Mouse (Mus musculus) mature B cell (primary cell): ENCODE measurements around the gene Pde10a.

Experiments
- in situ Hi-C: fragments of 300-500 bp; cut with MboI; formaldehyde crosslinking; loops from 2 replicates; pipeline ENCODE4 v1.14.3; 2019

Gene Pde10a

DNA sequence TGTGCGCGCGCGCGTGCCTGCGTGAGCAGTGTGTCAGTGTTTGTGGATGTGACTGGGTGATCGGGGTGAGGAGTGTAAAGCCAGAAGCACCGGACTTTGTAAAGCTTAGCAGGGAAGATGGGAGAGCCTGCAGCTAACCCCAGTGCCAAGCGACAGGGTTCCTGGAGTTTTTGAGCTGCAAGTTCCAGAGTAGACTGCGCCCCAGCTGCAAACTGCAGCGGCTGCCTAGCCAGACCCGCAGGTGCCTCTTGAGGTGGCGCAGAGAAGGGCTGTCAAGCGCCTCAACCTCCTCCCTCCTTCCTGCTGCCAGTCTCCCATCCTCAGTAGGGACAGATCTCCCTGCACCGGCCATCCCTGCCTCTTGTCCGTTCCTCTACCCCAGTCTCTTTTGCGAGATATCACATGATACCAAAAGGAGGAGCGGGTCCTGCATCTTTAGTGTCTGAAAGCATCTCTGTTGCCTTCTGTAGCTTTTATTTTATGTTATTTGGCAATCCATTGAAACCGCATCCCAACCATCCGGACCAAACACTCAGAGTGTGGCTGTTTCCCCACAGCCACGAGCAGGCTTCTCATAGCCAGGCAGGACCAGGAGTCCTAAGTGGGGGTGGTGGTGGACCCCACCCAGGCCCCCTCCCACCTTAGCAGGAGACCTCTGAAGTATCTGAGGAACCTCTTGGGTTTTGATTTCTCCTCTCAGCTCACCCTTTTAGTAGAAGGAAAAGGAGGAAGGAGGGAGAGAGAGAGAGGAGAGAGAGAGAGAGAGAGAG, 984 bp downstream of the Pde10a start:
- in situ Hi-C loops, result no loop called here

DNA sequence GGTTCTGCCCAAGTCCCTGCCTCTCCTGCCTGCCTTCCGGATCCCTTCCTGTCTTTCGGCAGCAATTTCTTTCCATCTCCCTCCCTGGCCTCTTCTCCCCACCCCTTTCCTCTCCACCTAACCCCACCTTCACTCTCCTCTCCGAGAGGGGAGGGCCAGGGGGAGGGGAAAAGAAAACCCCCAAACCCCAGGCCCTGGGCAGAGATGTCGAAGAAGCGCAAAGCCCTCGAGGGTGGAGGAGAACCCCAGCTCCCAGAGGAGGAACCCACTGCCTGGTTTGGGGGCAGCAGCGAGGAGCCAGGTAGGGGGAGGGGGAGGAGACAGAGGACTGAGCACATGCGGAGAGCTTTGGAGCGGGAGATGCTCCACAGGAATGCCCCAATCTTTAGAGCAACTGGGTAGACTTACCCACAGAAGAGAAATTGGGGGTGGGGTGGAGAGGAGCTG, 1.7 kb downstream of the Pde10a start:
- in situ Hi-C loops, result no loop called here

DNA sequence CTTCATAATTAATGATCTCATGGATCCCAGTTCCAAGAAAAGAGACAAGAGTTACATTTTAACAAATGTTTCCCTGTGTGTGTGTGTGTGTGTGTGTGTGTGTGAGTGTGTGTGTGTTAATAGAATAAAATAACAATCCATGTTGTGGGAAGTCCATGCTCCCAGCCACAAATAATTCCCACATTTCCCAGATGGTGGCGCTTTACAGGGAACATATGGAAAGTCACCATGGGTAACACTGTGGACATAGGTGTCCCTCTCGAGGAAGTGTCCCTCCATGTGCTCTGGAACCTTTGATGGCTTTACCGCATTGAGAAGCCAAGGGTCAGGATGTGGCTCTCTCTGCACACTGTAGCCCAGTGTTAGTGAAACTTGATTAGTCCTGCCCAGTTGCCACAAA, 3.5 kb downstream of the Pde10a start:
- in situ Hi-C loops, result no loop called here

DNA sequence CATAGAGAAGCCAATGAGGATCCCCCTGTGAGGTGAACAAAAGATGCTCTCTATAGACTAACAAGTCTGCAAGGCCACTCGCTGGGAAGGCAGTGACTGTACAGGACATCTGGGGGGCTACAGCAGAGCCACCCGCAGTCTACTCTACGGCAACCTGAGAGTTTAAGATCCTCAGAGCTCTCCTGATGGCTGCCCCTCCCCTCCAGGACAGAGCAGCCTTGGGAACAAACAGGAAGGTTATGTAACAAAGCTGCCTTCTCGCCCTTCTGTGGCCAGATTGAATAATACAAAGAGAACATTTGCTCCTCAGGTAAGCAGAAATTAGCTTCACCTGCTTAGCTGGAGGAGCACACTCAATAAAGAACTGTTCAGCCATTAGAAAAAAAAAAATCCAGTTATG, 7.4 kb downstream of the Pde10a start:
- in situ Hi-C loops, result no loop called here

DNA sequence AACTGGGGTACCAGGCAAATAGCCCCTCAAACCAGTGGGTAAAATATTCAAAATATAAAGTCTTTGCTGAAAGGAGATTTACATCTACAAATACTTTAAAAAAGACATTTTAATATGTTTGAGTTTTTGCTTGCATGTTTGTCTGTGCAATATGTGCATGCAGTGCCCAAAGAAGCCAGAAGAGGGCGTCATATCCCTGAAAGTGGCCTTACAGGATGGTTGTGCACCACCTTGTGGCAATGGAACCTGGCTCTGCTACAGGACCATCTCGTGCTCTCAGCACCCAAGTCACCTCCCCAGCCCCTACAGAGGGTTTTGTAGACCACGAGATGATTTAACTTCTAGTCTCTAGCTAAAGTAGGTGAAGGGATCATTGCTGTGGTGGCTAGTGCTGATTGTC, 8.7 kb downstream of the Pde10a start:
- in situ Hi-C loops, result no loop called here

DNA sequence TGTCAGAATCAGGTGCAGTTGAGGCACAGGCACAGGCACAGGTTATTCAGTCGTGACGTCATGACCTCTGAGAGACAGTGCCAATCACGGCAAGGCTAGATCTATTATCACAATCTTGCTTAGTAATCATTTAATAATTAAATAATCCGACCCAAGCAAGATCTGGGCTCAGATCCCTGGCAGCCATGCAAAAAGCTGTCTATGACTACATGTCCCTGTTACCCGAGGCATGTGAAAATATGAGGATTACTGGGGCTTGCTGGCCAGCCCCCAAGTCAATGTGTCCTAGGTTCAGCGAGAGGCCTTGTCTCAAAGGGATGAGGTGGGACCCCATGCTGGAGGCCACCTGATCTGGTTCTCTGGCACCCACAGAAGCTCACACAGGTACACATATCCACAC, 11.3 kb downstream of the Pde10a start:
- in situ Hi-C loops, result no loop called here

DNA sequence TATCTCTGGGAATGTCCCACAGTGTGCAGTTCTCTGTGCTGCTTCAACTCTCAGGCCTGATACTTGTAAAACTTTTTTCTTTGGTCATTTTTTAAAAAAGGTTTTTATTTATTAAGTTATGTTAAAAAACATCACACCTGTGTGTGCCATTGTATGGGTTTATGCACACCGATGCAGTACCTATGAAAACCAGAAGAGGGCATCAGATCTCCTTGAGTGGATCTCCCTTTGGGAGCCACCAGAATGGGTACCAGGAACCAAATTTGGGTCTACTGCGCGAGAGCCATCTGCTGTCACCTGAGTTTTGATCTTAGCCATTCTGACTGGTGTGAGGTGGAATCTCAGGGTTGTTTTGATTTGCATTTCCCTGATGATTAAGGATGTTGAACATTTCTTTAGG, 12.9 kb downstream of the Pde10a start:
- in situ Hi-C loops, result no loop called here

DNA sequence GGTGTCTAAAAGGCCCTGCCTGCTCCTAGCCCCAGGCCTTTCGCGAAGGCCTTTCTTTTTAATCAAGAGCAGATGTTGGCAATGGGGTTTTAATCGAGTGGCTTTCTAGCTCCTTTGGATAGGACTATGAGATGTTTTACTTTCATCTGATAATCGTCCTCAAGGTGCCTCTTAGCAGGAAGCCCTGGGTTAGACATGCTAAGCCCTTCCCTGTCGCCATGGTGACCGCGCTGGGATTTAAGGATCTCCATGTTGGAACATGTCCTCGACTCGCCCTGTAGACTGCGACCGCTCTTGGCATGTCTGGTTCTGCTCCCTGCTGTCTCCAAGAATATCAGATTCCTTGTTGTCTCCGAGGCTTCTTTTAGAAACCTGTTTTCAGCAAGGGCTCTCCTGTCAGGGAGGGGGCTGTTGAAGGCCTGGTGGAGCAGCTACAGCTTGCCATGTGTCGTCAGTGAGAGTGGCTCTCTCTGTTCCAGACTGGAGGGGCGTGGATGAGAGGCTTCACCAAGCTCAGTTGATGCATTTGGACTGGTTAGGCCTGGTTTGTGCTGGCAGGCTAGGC, 16.9 kb downstream of the Pde10a start:
- in situ Hi-C loops, result no loop called here

DNA sequence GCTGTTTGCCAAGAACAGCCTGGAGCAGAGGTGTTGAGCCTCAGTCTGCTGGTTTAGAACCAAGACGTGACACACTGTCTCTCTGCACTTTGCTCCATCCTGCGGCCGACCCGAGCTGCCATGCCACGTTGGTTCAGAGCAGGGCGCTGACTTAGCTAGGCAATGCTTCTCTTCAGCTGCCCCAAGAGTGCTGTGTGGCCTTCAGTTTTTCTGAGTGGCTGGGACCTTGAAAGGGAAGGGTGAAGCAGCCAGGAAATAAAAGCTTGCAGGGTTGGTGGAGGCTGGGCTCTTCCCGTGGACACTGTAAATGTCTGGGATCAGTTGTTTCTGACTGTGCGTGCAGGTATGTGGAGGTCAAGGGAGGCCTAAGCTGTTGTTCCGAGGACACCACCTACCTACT, 21.2 kb downstream of the Pde10a start:
- in situ Hi-C loops, result no loop called here

DNA sequence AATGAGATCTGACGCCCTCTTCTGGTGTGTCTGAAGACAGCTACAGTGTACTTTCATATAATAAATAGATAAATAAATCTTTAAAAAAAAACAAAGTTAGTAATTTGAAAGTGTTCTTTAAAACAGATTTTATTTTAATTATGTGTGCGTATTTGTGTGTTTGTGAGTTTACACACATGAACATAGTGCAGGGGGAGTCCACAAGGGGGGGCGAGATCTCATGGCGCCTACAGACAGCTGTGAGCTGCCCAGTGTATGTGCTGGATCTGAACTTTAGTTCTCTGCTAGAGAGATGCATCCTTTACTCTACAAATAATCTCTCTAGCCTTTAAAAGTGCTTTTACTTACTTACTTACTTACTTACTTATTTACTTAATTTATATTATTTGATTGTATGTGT, 23.6 kb downstream of the Pde10a start:
- in situ Hi-C loops, result no loop called here

DNA sequence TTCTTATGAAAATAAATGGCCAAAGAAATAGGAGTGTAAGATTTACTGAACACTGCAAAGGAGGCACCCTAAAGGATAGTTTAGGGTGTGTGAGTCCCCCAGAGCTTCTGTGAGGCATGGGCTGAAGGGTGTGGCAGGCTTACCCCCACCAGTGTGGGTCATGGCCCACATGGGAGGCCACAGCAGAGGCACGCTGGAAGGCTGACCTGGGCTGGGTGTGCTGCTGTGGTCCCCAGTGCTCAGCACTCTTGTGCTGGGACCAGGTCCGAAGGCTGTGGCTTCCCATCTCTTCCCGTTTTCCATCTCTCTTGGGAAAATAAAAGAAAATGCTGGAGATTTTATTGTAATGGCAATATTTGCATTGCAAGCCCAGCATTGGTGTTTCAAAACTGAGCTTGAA, 26.5 kb downstream of the Pde10a start:
- in situ Hi-C loops, result no loop called here

DNA sequence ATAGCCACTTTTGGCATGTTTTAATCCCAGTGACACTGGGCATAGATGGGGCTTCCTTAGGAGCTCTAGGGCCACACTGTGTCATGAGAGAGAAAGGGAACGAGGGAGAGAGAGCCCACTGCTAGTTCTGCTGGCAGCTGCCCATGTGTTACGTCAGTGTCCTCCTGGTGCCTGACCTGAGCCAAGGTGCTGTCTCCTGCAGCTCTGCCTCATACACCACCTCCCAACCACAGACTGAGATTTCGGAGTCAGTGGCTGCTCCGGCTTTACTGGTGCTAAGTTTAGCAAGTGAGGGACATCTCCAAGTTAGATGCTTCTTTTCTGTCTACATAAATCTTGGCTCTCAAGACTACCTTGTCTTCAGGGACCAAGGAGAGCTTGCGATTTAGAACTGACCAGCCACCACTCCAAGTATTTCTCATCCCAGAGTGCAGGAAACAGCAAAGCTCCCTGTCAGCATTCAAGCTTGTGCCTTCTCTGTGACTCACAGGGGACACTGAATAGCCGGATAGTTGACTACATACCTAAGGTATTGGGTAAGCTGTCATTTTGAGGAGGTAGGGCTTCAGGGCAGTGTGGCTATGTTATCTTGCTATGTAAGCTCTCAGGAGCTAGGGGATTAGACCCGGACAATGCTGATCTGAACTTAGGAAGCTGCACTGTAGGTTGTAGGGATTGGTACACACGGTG, 27.3 kb downstream of the Pde10a start:
- in situ Hi-C loops, result no loop called here

DNA sequence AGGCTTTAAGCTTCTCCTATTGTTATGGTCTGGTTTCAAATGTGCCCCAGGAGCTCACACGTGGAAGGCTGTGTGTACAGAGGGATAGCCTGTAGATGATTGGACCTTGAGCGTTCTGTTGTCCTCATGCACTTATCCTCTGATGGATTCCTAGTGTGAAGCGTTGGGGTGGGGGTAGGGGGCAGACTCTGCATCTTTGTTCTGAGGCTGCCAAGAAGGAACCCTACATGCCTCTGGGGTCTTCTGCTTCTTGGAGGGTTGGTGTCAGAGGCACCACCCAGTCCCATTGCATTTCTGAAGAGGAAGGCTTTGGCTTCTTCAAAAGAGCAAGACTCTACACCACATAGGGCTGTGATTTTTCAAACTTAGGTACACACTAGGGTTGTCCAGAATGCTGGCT, 28.4 kb downstream of the Pde10a start:
- in situ Hi-C loops, result no loop called here

DNA sequence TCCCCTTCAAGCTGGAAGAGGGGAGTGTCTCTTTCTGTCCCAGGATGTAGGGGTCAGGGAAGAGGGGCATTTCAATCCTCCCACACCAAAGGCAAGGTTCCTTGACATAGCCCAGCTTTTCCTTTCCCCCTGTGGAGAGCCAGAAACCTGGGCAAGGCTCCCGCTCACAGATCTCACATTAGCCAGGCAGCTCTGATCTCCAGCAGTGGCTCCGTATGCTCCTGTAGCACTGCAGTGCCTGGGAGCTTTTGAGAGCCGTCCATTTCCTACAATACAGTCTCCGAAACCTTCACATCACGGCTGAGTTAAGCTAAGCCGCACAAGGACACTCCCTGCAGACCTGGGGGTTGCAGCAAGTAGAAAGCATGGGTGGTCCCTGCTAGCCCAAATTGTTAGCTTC, 29.0 kb downstream of the Pde10a start:
- in situ Hi-C loops, result no loop called here

DNA sequence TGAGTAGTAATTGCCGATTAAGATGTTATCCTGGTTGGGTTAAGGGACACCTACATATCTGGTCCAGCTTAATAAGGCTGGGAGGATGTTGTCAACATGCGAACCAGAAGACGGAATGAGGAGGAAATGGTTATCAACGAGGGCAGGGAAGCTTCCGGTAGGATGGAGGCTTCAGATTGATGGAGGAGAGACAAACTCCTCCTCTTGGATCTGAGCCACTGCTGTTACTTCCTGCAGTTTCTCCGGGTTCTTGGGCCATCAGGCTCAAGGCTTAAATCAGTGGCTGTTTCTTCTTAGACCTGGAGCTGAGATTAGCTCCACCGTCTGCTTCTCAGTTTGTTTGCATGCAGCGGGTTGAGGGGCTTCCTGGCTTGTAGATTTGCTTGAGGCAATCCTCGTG, 30.6 kb downstream of the Pde10a start:
- in situ Hi-C loops, result no loop called here

DNA sequence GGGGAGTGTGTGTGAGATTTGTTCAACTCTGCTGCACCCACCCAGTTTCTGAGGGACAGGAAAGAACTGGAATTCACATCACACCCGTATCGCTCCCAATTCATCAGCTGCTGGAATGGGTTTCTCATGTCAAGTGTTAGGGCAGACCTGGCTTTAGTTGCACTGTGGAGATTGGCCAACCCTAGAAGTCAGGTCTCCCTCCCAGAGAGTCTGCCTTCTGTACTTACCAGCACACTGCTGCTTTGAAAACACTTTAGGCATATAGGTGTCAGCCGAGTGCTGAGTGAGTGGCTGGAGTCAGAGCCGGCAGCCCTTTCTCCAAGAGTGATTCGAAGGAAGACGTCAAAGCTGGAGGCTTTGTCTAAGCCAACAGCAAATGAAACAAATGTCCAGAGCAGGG, 31.1 kb downstream of the Pde10a start:
- in situ Hi-C loops, result no loop called here

DNA sequence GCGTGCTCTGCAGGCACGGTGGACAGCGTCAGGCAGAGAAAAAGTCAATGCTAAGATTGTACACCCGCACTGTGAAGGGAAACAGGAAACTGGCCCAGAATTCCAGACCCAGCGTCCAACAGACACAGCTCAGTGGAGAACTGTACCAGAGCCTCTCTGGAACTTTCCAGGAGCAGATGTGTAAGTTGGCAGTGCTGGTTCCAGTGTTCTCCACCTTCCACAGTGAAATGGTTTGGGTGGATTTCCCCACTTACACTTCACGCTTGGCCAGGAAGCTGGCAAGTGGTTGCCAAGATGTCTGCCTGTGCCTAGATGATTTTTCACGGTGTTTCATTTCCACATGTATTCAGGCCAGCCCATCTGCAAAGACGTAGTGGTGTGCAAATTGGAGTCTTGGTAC, 32.8 kb downstream of the Pde10a start:
- in situ Hi-C loops, result no loop called here

DNA sequence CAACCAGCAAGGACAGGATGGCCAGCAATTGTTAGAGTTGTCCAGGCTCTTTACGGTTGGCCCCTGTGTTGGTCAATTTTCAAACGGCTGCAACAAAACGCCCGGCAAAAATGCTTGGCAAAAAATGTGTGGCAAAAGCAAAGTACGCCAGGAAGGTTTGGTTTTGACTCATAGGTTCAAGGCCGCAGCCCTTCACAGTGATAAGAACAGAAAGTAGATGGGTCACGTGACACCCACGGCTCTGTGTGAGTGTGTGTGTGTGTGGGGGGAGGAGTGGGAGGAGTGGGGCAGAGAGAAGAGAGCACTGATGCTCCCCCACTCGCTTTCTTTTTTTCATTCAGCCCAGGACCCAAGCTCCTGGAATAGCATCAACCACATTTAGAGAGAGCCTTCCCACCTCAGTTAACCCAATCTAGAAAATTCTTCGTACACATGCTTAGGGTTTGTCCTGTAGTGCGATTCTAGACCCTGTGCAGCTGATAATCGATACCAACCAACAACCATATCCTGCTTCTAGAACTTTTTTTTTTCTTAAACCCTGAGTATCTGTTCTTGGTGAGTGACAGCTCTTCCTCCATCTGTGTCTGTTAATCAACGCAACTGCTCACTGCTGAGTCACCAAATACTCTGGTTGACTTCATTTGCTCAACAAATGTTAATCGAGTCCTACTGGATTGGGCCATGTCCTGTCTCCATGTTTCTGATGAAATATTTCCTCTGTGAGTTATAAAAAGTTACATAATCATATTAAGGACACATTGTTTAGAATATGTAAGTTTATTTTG, 37.1 kb downstream of the Pde10a start:
- in situ Hi-C loops, result no loop called here

DNA sequence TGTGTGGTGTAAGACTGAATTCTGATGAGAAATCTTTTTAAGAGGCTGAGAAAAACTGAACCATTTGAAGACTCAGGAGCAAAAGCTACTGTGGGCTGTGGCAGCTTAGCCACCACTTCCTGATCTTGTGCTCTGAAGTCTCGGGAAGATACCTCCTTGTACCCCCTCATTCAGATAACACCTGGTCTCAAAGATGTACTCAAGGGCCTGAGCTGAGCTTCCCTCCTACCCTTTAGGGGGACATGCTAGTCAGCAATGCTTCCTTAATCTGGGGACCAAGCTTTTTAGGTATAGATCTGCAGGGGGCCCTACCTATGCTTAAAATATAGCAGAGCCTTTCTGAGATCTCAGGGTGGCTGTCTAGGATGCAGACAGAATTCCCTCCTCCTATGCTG, 37.7 kb downstream of the Pde10a start:
- in situ Hi-C loops, result no loop called here

DNA sequence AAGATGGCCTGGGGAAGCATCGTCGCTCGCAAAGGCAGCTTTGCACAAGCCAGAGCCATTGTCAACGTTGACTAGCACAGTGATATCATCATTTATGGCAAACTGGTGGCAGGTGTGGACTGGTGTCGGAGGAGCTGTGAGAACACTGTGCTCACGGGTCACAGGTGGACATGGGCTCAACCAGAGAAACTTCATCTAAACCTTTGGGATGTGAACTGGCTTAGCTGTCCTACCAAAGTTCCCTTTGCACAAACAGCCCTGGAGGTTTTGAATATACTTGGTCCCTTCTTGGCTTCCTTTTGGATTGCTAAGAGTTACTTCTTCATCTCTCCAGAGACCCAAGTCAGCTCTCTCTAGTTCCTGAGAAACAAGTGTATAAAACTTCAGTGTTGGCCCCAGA, 41.7 kb downstream of the Pde10a start, which contains the start of gene Gm17087:
TSS of gene Gm17087 (minus strand) at position 101 of the 400 bp plus-strand sequence.
- in situ Hi-C loops, result no loop called here

DNA sequence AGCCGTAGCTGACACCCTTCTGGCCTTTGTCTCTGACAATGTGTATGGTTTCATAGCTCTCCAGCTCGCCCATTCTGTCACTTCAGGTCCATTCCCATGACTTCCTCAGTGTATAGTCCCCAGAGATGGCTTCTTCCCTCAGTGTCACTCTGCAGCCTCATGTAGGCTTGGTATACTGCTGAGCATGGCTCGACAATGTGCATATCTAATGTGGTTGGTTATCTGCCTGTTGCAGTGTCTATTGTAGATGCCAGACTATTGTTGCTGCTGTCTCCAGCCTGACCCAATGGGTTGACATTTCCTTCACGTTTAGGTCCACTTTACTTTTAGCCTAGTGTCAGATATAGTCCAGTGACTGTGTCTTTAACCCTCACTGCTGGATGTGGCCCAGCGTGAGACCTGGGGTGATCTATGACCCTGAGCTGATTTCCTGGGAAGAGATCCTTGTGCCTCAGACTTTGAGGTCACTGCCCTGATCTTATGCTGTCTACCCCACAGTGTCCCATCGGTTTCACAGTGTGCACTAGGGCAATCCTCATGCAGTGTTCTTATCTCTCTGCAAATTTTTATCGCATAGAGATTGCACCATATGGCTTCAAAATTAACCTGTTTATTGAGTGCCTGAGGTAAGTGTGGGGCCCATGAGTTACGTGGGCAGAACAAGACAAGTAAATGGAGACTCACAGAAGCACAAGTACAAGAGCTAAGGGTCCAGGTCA, 48.5 kb downstream of the Pde10a start:
- in situ Hi-C loops, result no loop called here

DNA sequence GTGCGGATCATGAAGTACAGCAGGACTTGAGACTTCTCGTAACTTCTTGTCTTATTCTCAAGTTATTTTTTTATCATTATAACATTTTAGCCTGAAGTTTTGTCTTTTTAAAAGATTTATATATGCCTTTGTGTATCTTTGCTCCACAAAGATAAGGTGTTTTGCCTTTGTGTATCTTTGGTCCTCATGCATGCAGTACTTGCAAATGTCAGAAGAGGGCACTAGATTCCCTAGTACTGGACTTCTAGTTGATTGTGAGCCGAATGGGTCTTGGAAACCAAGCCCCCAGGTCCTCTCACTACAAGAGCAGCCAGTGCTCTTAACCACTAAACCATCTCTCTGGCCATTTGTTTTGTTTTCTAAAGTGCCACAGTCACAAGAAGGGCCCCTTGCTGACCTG, 55.2 kb downstream of the Pde10a start:
- in situ Hi-C loops, result no loop called here
